Mouse (Mus musculus): ENCODE measurements around the gene Hoxa10. TPM values are rescaled to one million over a fixed set of nuclear protein-coding genes. Genes with fewer than 3 reads are reported as not detected.
A peak's percentile ranks its signal among the peaks of the same experiment; 100 is the strongest.

Hoxa10 gene
- polyA plus RNA-seq, 1 experiment from 2014 or later = 0.13 TPM

DNA sequence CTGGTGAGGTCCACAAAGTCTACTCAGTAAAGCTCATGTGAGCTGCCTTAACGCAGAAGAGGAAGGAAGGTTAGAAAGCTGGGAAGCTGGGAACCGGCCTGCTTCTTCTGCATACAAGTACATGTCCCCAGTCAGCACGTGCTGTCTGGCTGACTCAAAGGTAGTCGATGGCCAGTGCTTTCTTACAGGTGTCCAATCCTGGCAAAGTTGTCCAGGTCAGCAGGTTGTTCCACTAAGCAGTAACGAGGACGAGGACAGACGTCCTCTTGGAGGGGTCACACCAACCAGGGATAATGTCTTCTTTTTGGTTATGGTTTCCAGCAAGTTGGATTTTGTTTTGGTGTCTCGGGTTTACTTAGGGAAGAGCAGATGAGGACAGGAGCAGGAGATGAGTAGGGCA, 50.7 kb downstream of the Hoxa10 start:
- no peak overlapping the region for H3K9ac ChIP-seq
- no peak for ATAC-seq (ENCODE audit: insufficient number of reproducible peaks, insufficient read depth, low FRiP score, low TSS enrichment, low read depth)
- 5% methylated on average over 8 of the region's 8 CpGs for WGBS
- no peaks in the 10 kb centered on the region for H3K9me3 ChIP-seq
- H3K4me3 ChIP-seq = no peak overlapping the region
- H3K4me2 ChIP-seq = no peak overlapping the region
- H3K4me1 ChIP-seq = peaks cover 11% of the 10 kb centered on the region; the same call in 1 of the 2 replicates
- H3K27me3 ChIP-seq = peaks cover 100% of the 10 kb centered on the region
- no peaks in the 10 kb centered on the region for H3K36me3 ChIP-seq
- H3K27ac ChIP-seq = no peak overlapping the region

DNA sequence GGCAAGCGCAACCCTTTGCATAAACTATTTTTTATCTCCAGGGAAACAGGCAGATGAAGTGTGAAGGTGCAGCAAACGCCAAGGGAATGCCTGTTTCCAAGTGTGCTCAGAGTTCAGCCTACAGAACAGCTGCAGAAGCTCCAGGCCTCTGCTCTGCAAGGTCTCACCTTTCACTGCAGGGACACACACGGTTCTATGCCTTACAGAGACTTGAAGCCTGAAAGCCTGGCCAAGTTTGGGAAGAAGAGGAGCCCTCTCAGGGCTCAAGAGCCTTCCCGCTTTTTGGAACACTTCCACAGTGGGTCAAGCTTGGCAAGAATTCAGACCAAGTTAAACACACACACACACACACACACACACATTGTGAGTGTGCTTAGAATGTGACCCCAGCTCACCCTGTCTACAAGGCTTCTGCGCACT, 51.5 kb downstream of the Hoxa10 start:
- no peak overlapping the region for H3K9ac ChIP-seq
- peaks cover 11% of the 10 kb centered on the region; the same call in 1 of the 2 replicates for H3K4me1 ChIP-seq
- no peak overlapping the region for H3K4me3 ChIP-seq
- no peaks in the 10 kb centered on the region for H3K9me3 ChIP-seq
- 8% methylated on average over 5 of the region's 5 CpGs for WGBS
- no peak overlapping the region for H3K4me2 ChIP-seq
- H3K27ac ChIP-seq = no peak overlapping the region
- H3K36me3 ChIP-seq = no peaks in the 10 kb centered on the region
- H3K27me3 ChIP-seq = peaks cover 100% of the 10 kb centered on the region
- ATAC-seq (ENCODE audit: insufficient number of reproducible peaks, insufficient read depth, low FRiP score, low TSS enrichment, low read depth) = no peak

DNA sequence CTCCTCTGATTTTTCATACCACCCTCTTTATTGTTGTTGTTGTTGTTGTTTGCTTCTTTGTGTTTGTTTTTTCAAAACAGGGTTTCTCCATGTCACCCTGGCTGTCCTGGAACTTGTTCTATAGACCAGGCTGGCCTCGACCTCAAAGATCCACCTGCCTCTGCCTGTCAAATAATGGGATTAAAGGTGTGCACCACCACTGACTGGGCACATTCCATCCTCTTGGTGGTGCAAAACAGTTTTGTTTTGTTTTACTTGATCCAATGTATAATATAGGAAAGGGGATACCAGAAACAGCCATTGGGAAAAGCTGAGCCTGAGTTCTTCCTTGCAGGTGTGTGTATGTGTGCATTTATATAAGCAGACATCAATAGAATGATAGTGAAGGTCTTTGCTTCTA, 54.2 kb downstream of the Hoxa10 start:
- no peaks in the 10 kb centered on the region for H3K36me3 ChIP-seq
- no peak overlapping the region for H3K4me2 ChIP-seq
- no peak overlapping the region for H3K27ac ChIP-seq
- WGBS = 12% methylated on average over 1 of the region's 1 CpGs
- no peaks in the 10 kb centered on the region for H3K9me3 ChIP-seq
- peaks cover 6% of the 10 kb centered on the region; the same call in 1 of the 2 replicates for H3K4me1 ChIP-seq
- peaks cover 100% of the 10 kb centered on the region for H3K27me3 ChIP-seq
- ATAC-seq (ENCODE audit: insufficient number of reproducible peaks, insufficient read depth, low FRiP score, low TSS enrichment, low read depth) = no peak
- no peak overlapping the region for H3K4me3 ChIP-seq
- no peak overlapping the region for H3K9ac ChIP-seq

DNA sequence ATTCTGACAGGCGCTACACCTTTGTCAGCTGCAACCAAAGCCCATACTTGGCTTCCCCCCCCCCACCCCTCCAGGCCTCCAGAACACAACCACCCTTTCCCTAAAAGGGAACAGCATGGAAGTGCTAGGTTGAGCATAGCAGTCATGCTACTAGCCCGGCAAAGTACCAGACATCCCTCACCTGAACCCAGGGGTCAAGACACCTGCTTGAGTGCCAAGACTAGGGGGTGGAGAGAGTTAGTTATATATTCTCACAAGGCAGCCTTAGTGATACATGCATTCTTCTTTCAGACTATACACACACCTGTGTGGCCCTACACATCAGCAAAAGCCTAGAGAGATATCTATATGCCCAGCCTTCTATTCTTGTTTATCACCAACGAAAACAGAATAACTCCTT, 54.8 kb downstream of the Hoxa10 start:
- Histone ChIP-seq H3K4me3 (no peak overlapping the region), H3K27me3 (peaks cover 100% of the 10 kb centered on the region), H3K9me3 (no peaks in the 10 kb centered on the region), H3K4me1 (no peaks in the 10 kb centered on the region; the same call in 1 of the 2 replicates), H3K4me2 (no peak overlapping the region), H3K27ac (no peak overlapping the region), H3K9ac (no peak overlapping the region), H3K36me3 (no peaks in the 10 kb centered on the region)
- WGBS = 10% methylated on average over 3 of the region's 3 CpGs
- no peak for ATAC-seq (ENCODE audit: insufficient number of reproducible peaks, insufficient read depth, low FRiP score, low TSS enrichment, low read depth)

DNA sequence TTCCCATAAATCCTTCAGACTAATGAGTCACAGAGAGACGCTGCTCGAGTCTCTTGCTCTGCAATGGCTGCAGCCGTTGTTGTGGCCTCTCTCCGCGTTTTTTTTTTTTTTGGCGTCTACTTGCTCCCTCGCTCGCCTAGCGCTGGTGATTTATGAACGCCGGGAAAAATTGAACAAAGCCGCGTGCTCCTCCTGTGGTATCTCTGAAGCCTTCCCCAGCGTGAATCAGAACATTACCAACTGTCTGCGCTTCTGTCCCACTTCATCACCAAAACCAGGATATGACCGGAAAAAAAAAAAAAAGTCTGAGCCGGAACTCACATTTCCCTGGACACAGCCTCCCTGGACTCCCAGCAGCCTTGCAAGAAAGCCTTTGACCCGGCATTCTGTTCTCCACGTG, 55.4 kb downstream of the Hoxa10 start:
- 1% methylated on average over 19 of the region's 19 CpGs for WGBS
- Histone ChIP-seq H3K9me3 (no peaks in the 10 kb centered on the region), H3K4me3 (no peak overlapping the region), H3K27me3 (peaks cover 100% of the 10 kb centered on the region), H3K27ac (no peak overlapping the region), H3K9ac (no peak overlapping the region), H3K4me2 (no peak overlapping the region), H3K36me3 (no peaks in the 10 kb centered on the region), H3K4me1 (no peaks in the 10 kb centered on the region)
- no peak for ATAC-seq (ENCODE audit: insufficient number of reproducible peaks, insufficient read depth, low FRiP score, low TSS enrichment, low read depth)

DNA sequence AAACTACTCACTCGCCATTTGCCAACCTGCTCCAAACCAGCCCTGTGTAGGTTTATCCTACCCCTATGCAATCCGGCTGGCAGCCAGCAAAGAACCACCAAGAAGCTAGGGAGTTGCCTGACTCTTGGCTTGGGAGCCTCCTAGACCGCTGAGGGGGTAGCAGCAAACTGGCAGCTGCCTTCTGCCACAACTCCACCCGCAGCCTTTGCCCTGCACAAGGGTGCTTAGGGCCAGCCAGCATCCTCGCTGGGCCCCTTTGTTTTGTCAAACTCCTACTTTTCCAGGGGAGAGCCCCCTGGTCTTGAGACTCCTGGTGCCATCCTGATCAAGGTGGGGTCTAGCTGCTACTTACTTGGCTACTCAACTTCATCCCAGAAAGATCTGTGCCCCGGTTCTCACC, 56.0 kb downstream of the Hoxa10 start:
- no peaks in the 10 kb centered on the region for H3K4me1 ChIP-seq

DNA sequence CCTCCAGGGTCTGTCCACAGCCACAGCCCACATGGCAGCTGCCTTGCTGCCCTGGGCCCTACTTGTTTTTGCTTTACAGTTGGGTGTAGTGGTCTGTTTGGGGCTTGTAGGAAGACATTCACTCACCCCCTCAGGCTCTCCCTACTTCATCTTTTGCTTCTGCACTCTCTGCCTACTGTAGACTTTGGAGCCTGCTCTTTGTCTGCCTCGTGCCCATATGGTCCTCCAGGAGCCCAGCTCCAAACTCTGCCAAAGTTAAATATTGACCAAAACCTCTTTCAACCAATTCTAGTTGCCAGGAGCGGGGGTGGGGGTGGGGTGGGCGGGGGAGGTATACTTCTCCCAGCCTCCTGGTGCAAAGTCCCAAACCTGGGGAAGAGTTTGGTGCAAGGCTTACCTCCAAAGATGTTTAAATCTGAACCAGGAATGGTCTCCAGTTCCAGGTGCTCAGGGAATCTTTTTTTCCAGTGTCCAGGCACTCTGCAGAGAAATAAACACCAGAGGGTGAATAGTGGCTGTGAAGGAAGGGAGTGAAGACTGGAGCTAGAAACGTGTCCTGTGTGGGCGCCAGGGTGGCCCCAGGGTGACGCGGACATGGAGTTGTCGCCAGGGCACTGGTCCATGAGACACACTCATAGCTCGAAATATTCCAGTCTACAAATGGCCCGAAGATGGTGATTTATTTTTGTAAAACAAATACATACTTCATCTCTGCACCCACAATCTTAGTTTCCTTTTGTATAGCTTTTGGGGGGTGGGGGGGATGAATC, 57.2 kb downstream of the Hoxa10 start:
- no peak overlapping the region for H3K27ac ChIP-seq
- peaks cover 100% of the 10 kb centered on the region for H3K27me3 ChIP-seq
- no peaks in the 10 kb centered on the region for H3K36me3 ChIP-seq
- H3K9ac ChIP-seq = no peak overlapping the region
- no peaks in the 10 kb centered on the region for H3K4me1 ChIP-seq
- H3K9me3 ChIP-seq = no peaks in the 10 kb centered on the region
- 10% methylated on average over 10 of the region's 10 CpGs for WGBS
- no peak overlapping the region for H3K4me3 ChIP-seq
- H3K4me2 ChIP-seq = no peak overlapping the region
- ATAC-seq (ENCODE audit: insufficient number of reproducible peaks, insufficient read depth, low FRiP score, low TSS enrichment, low read depth) = no peak

More for the DNA sequence above, 56.0 kb downstream of the Hoxa10 start:
- Histone ChIP-seq H3K9me3 (no peaks in the 10 kb centered on the region), H3K36me3 (no peaks in the 10 kb centered on the region), H3K27ac (no peak overlapping the region), H3K4me2 (no peak overlapping the region), H3K4me3 (no peak overlapping the region), H3K9ac (no peak overlapping the region), H3K27me3 (peaks cover 100% of the 10 kb centered on the region)
- WGBS = 3% methylated on average over 6 of the region's 6 CpGs
- ATAC-seq (ENCODE audit: insufficient number of reproducible peaks, insufficient read depth, low FRiP score, low TSS enrichment, low read depth) = no peak

DNA sequence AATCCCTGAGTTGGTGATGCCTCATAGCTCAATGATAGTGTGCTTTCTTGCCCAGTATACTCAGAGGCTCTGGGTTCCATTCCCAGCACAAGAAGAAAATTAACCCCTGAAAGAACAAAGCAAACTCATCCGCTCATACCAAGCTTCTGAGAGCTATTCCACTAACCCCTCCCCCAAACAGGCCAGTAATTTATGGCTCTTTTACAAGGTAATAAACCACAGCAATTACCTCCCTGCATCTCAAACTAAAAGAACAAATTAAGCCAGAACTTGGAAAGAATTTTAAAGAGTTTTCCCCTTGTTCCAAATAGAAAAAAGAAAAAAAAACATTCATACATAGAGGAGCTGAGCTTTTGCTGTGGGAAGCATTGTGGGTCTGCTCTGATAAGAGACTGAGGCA, 57.9 kb downstream of the Hoxa10 start:
- Histone ChIP-seq H3K4me2 (no peak overlapping the region), H3K4me1 (no peaks in the 10 kb centered on the region), H3K27me3 (peaks cover 100% of the 10 kb centered on the region), H3K27ac (no peak overlapping the region), H3K9me3 (no peaks in the 10 kb centered on the region), H3K36me3 (no peaks in the 10 kb centered on the region), H3K4me3 (no peak overlapping the region), H3K9ac (no peak overlapping the region)
- ATAC-seq (ENCODE audit: insufficient number of reproducible peaks, insufficient read depth, low FRiP score, low TSS enrichment, low read depth) = no peak
- WGBS = 5% methylated on average over 1 of the region's 1 CpGs

DNA sequence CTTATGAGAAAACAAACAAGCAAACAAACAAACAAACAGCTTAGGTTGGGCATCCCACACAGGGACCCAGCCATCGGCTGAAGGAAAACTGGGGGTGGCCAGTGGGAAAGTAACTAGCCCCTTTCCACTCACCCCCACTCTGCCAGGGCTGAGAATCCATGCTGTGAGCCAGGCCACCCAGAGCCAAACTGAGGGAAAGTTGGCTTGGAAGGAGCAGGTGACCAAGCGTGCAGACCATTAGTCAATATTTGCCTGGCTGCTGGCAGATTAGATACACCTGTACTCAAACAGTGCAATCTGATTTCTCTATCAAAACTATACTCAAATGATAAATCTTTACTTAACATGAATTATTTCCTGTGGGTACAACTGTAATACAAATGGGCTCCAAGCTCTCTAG, 58.6 kb downstream of the Hoxa10 start:
- Histone ChIP-seq H3K4me3 (no peak overlapping the region), H3K9ac (no peak overlapping the region), H3K36me3 (no peaks in the 10 kb centered on the region), H3K27ac (no peak overlapping the region), H3K27me3 (peaks cover 100% of the 10 kb centered on the region), H3K4me1 (no peaks in the 10 kb centered on the region), H3K4me2 (no peak overlapping the region), H3K9me3 (no peaks in the 10 kb centered on the region)
- WGBS = 17% methylated on average over 2 of the region's 2 CpGs
- ATAC-seq (ENCODE audit: insufficient number of reproducible peaks, insufficient read depth, low FRiP score, low TSS enrichment, low read depth) = no peak

MicroRNAs within 50 kb of the gene (microRNA counts, 519-probe panel; counts per million panel counts)
- microRNA mmu-miR-196b = 236 counts per million, percentile 44 among the panel's probes with 10 or more counts

Small RNA genes within 50 kb of the gene (microRNA-seq; reads per million reads assigned to microRNA genes)
- 51.0 reads per million, percentile 45 among the genes with 10 or more reads in this experiment for gene Mir196b

Other genes with a start within 250 kb of the Hoxa10 start
- gene Skap2, start 228.3 kb downstream of the Hoxa10 start, polyA plus RNA-seq (2015; fragmentation: Nextera tagmentation; extraction: Ambion mirVana) = 10.1 and 10.6 TPM in 2 replicates
- gene Hoxa1, start 82.5 kb downstream of the Hoxa10 start, polyA plus RNA-seq (2015; fragmentation: Nextera tagmentation; extraction: Ambion mirVana) = 0.21 and 0.84 TPM in 2 replicates
- 0.19 and 1.6 TPM in 2 replicates for gene Hoxa2, start 76.0 kb downstream of the Hoxa10 start, polyA plus RNA-seq (2015; fragmentation: Nextera tagmentation; extraction: Ambion mirVana)
- 0.08 TPM in 1 of 2 replicates, not detected in the other for gene 5730596B20Rik, start 63.4 kb downstream of the Hoxa10 start, polyA plus RNA-seq (2015; fragmentation: Nextera tagmentation; extraction: Ambion mirVana)
- gene Hoxa4, start 49.1 kb downstream of the Hoxa10 start, polyA plus RNA-seq (2015; fragmentation: Nextera tagmentation; extraction: Ambion mirVana) = 0.46 TPM in 1 of 2 replicates, not detected in the other
- gene Hoxa5, start 36.3 kb downstream of the Hoxa10 start, polyA plus RNA-seq (2015; fragmentation: Nextera tagmentation; extraction: Ambion mirVana) = 0.18 and 4.8 TPM in 2 replicates
- 0.81 TPM in 1 of 2 replicates, not detected in the other for gene Hoxa6, start 32.1 kb downstream of the Hoxa10 start, polyA plus RNA-seq (2015; fragmentation: Nextera tagmentation; extraction: Ambion mirVana)
- 0.52 TPM in 1 of 2 replicates, not detected in the other for gene Hoxa3, start 27.5 kb downstream of the Hoxa10 start, polyA plus RNA-seq (2015; fragmentation: Nextera tagmentation; extraction: Ambion mirVana)
- not detected in 2 replicates for gene Gm28308, start 27.5 kb downstream of the Hoxa10 start, polyA plus RNA-seq (2015; fragmentation: Nextera tagmentation; extraction: Ambion mirVana)
- gene Hoxa7, start 19.0 kb downstream of the Hoxa10 start, polyA plus RNA-seq (2015; fragmentation: Nextera tagmentation; extraction: Ambion mirVana) = not detected in 2 replicates
- gene Hoxa9, start 9.8 kb downstream of the Hoxa10 start, polyA plus RNA-seq (2015; fragmentation: Nextera tagmentation; extraction: Ambion mirVana) = not detected in 2 replicates
- not detected in 2 replicates for gene Hoxa11, start 5.0 kb upstream of the Hoxa10 start, polyA plus RNA-seq (2015; fragmentation: Nextera tagmentation; extraction: Ambion mirVana)
- not detected in 2 replicates for gene Hoxa13, start 20.0 kb upstream of the Hoxa10 start, polyA plus RNA-seq (2015; fragmentation: Nextera tagmentation; extraction: Ambion mirVana)
- not detected in 2 replicates for gene Evx1, start 72.6 kb upstream of the Hoxa10 start, polyA plus RNA-seq (2015; fragmentation: Nextera tagmentation; extraction: Ambion mirVana)